Mouse (Mus musculus): ENCODE data around the gene Dph7.
"Not testable (repeated sequence)": the region's sequence is repeated elsewhere in the genome, so short reads cannot be mapped to it uniquely, and the experiment has no call there.

Dph7 gene

DNA sequence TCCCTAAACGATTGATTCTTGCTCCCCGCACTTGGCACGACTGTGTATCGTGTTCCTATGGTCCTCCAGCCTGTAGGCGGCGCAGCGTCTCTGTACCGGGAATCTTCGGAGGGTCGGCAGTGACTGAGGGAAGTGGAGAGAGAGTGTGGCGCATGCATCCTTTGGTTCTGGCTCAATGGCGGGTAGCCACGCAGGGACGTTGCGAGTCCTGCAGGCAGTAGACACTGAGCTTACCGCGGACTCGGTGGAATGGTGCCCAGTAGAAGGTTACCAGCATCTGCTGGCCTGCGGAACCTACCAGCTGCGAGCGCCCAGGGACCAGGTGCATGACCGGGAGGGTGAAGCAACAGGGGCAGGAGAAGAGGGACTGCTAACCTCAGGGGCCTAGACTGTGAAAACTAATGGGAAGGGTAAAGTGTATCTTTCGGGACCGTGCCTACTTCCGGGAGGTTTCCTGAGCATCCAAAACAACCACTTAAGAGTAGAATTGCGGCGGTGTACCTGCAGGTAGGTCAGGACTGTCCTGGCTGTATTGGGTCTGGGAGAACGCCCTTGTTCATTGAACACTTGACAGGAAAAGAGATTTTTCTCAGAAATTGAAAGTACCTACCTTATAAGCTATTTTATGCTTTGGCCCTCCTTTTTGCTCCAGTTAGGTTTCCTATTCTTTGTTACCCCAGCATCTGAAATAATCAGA lies at the start of gene Dph7:
Gene Dph7, plus strand, starts transcription at position 97 of the 697 bp plus-strand sequence.
- DNase-seq (ENCODE audit: low read depth, low spot score) = peak; percentile 78

DNA sequence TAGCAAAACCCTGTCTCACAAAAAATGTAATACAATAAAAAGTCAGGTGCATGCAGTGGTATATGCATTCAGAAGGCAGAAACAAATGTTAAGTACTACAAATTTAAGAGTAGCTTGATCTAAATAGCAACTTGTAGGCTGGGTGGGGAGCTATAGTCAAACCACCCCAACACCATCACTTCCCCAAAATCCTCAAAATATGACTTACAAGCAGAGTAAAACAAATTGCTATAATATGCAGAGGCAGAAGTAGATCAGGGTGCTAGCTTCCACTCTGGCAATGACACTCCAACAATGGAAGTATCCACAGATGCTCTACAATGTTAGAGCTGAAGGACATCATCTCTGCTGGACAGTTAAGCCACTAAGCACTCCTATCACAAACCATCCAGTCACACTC lies 49.6 kb upstream of the Dph7 start:
- no peak for DNase-seq (ENCODE audit: low read depth, low spot score)

DNA sequence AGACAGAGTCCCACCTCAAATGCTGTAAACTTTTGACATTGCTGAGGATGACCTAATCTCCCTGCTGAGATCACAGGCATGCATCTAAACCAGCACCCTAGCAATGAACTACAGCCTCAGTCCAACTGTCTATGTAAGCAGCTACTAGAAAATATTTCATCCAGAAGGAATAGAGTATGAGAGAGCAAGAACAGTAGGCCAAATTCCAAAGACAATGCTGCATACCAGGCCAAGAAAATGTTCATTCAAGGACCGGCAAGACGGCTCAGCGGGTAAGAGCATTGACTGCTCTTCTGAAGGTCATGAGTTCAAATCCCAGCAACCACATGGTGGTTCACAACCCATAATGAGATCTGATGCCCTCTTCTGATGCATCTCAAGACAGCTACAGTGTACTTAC lies 47.4 kb upstream of the Dph7 start:
- DNase-seq (ENCODE audit: low read depth, low spot score) = no peak

DNA sequence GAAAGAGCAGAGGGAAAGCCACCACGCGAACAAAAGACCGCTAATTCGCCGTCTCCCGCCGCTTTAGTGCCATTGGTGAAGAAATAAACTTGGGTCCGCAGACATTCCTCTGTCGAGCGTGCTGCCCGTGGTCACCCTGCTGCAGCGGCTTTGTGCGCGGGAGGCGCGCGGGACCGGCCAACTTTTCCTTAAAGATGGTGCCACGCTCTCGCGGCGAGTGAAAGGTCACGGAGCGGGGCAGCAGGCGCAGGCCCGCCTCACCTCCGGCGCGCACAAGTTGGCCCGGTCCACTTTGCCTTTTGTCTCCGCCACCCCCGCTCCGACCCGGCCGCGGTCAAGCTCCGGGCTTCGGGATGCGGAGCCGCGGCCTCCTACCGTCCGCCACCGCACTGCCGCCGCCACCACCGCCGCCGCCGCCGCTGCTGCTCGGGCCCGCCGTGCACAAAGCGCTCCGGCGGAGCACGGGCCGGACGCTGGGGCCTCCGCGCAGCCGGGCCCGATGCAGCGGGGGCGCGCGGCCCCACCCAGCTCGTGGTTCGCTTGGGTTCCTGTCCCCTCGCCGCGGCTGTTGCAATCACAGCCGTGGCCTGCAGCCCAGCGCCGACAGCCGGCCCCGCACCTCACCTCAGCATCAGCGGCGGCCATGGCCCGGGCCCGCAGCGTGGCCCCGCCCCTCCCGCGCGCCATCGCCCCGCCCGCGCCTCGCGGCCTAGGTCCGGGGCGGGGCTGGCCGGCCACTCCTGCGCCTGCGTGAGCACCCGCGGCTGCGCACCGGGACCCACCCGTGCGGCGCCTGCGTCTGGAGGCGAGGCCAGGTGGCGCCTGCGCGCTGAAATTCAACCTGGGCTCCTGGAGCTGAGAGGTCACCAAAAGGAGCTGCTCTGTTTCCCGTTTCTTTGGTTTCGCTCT lies 43.0 kb upstream of the Dph7 start, which contains the start of gene Ehmt1:
Gene Ehmt1, minus strand, starts transcription at position 685 of the 909 bp plus-strand sequence.
- peak; percentile 87 for DNase-seq (ENCODE audit: low read depth, low spot score)

DNA sequence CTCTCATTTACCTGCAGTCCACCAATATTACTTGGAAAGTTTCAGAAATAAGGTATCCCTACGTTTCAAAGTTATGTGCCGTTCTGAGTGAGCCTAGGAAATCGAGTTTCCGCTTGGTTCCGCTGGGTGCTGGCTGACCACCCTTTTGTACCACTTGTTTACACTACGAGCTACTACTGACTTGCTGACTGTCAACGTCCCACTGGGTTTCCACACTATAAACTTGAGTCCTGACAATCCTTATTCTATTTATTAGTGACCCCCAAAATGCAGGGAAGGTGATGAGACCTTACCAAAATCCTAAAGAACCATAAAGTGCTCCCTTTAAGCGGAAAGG lies 42.4 kb upstream of the Dph7 start:
- no peak for DNase-seq (ENCODE audit: low read depth, low spot score)

DNA sequence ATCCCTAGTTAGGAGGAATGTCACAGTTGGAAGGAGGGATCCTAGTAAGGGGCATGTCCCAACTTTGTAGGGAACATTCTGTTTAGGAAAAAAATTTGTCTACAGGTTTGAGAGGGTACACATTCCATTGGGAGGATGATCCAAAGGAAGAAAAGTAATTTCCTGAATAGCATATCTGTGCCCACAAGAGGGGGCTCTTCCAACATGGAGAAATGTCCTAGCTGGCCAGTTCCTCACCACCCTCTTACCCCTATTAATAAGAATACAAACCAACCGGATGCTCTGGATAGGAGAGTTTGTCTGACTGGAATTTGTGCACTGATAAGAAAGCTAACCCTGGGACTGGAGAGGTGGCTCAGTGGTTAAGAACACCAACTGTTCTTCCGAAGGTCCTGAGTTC lies 38.6 kb upstream of the Dph7 start:
- DNase-seq (ENCODE audit: low read depth, low spot score) = no peak

DNA sequence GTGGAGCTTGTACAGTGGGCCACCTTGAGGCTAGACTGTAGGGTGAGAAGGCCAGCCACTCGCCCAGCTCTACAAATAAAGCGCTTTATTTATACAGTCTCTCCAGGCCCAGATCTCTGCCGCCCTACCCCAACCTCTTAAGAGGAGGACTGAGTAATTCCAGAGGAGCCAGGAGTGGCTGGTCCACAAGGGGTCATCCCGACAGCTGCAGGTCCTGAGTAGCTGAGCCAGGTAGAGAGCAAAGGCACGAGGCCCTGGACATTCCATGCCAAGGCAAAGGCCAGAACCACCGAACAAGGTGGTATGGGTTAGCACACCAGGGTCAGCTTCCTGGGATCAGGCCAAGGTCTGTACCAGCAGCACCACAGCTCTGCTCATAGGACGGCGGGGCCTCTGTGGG lies 36.9 kb upstream of the Dph7 start:
- no peak for DNase-seq (ENCODE audit: low read depth, low spot score)

DNA sequence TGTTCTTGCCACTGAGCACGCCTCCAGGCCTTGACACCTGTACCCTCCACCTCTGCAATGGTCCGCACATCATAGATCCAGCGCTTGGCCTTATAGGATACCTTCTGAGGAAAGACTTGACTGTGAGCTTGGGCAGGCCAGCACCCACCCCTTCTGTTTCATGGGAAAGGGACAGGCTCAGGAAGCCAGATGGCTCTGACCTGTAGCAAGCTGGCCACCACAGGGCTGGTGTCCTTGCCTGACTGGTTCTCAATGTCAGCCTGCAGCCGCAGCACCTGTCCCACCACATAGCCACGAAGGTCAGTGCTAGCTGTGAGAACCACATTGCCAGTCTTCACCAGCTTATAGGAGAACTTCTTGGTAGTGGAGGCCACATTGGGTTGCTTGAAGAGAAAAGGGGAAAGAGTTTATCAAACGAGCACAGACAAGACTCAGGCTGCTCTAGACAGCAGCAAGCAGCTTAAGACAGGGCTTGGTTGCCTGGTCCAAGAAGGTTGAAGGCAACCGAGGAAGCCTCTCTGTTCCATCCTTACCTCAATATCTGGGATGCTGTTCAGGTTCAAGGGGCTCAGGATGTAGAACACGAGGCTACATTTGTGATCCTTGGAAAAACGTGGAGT lies 35.7 kb upstream of the Dph7 start:
- DNase-seq (ENCODE audit: low read depth, low spot score) = no peak

DNA sequence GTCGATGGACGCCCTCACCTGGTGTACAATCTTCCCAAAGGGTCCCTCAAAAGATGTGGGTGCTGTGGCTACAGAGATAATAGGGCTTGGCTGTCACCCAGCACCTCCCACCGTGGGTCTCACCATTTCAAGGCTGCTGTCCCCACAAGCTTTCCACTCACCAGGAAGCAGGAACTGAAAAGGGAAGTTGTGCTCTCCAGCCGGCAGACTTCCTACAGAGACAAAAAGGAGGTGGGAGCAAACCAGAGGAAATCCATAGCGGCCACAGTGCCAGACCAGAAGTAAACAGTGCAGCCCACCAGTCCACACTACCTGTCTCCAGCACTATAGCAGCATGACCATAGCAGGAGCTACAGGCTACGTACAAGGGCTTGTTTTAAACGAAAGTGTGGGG lies 35.2 kb upstream of the Dph7 start:
- DNase-seq (ENCODE audit: low read depth, low spot score) = no peak

DNA sequence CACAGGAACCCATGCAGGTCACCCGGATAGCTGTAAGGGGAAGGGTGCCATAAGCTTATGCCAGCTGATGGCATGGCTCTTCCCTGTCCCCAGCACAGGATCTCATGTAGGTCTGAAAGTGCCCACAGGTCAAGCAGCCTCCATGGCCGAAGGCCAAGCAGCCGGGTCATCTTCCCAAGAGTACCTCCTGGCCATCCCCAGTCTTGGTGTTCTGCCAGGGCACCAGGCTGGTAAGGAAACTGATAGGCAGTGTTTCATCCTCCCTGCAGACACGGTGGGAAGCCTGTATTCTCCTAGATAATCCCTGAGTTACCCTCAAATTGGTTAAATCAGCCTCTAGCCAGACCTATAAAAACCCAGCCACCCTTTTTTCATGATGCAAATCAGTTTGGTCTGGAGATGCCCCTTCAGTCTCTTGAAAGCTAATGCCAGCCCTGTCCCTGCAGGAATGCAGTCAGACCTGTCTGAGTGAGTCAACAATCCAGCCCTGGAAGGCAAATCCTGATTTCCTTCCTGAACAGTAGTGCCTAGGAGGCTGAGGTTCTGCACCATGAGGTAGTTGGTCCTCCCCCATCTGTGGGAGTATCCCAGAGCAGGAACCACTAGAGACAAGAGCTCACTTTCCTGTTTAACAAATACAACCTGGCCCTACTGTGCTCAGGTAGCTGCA lies 34.3 kb upstream of the Dph7 start:
- DNase-seq (ENCODE audit: low read depth, low spot score) = no peak

DNA sequence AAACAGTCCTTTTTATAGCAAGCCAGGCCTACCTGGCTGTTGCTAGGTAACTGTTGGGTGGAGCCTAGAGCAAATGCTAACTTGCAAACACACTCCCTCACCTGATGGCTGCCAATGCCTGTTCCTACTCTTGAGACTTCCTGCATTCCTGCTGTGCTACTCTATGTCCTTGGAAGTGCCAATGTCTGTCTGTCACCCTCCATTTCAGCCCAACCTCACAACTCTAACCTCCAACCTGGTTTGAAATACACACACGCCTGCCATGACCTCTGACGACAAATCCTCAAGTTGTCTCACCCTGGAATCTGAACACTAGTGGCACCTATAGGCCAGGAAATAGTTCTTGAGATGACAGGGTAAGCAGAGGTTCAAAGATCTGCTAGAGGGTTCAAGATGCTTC lies 33.1 kb upstream of the Dph7 start:
- no peak for DNase-seq (ENCODE audit: low read depth, low spot score)

DNA sequence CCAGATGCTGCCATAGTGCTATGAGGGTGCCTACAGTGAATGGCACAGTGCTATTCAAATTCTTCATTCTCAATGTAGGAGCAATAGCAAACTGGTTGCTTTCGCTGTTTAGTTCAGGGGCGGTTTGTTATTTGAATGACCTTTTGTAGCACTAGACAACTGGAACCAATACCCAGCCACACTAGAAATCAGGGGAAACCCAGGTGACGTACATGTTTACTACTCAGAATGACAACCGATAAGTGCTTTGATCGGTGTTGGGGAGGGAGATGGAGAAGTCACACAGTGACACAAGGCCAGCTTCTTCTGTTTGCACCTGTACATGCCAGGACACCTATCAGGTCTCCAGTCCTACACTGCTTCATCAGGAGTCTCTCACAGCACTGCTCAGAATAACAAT lies 32.6 kb upstream of the Dph7 start:
- no peak for DNase-seq (ENCODE audit: low read depth, low spot score)

DNA sequence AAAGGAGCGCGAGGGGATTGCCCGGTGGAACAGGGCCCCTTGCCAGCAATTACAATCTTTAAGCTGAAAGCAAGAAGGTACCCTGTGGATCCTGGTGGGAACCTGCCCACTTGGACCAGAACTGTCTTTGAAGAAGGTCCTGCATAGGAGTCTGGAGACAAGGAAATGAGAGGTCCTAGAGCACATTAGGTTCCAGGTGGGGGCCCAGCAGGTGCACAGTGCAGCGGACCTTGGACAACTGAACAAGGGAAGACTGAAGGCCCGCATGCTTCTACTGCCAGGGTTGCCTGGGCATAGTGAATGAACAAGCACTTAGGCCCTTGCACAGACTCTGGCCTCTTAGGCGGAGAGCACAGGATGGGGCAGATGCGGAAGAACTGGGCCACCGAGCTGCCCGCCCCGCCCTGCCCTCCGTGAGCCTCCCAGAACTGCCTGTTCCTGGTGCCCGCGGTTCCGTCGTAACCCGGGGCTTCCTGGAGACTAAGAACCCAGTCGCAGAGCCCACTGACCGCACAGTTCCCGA lies 27.7 kb upstream of the Dph7 start:
- DNase-seq (ENCODE audit: low read depth, low spot score) = no peak

DNA sequence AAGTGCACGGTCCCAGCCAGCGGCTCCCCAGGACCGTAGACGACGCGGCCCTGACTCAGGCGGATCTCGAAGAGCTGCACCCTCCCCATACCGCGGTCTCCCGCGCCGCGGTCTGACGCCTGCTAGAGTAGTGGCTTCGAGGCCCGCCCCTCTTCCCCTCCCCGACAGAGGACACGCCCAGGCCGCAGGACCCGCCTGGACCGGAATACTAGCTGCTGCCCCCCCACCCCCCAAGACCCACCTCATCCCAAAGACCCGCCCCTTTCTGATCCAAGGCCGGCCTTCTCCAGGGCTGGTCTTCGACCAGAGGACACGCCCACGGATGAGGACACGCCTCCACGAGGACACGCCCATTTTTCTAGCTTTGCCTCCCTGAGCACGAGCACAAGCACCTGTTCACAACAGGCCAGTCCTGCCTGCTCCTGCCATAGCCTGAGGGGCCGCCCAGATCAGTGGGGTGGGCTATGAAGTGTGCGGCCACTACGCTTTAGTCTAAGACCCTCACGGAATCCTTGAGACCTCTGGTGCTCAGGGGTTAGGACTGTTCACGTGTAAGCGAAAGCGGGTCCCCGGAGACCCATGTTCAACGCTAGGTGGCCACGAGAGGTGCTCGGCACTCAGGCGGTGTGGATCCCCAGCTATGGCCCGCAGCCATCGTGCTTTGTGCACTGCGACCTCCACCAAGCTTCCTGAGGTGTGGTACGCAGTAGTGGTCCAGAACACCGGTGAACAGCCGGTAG lies 27.0 kb upstream of the Dph7 start, which contains the start of gene Arrdc1:
Gene Arrdc1, minus strand, starts transcription at position 196 of the 740 bp plus-strand sequence.
- peak; percentile 91 for DNase-seq (ENCODE audit: low read depth, low spot score)

DNA sequence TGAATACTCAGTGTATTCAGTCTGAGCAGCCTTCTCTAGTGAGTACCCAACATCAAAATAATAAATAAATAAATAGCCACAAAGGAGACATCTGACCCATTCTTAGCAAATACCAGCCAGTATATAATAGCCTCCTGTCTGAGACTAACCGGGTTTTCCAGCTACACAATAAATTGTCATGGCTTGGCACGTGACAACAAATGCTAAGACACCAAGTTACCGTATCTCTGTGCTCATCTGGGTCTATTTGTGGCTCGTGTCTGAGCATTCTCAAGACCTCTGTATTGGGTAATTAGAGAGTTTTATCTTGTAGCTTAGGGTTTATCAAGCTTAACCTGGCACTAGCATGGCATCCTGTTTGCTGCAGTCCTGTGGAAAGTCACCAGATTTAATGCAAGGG lies 20.1 kb upstream of the Dph7 start:
- no peak for DNase-seq (ENCODE audit: low read depth, low spot score)

DNA sequence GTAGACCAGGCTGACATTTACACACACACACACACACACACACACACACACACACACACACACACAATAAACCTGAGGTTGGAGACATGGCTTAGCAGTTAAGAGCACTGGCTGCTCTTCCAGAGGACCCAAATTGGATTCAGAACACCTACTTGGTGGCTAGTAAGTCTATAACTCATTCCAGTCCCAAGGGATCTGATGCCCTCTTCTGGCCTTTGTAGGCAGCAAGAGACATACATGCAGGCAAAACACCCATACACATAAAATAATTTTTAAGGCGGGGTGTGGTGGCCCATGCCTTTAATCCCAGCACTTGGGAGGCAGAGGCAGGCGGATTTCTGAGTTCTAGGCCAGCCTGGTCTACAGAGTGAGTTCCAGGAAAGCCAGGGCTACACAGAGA lies 17.9 kb upstream of the Dph7 start:
- not testable (repeated sequence) for DNase-seq (ENCODE audit: low read depth, low spot score)

DNA sequence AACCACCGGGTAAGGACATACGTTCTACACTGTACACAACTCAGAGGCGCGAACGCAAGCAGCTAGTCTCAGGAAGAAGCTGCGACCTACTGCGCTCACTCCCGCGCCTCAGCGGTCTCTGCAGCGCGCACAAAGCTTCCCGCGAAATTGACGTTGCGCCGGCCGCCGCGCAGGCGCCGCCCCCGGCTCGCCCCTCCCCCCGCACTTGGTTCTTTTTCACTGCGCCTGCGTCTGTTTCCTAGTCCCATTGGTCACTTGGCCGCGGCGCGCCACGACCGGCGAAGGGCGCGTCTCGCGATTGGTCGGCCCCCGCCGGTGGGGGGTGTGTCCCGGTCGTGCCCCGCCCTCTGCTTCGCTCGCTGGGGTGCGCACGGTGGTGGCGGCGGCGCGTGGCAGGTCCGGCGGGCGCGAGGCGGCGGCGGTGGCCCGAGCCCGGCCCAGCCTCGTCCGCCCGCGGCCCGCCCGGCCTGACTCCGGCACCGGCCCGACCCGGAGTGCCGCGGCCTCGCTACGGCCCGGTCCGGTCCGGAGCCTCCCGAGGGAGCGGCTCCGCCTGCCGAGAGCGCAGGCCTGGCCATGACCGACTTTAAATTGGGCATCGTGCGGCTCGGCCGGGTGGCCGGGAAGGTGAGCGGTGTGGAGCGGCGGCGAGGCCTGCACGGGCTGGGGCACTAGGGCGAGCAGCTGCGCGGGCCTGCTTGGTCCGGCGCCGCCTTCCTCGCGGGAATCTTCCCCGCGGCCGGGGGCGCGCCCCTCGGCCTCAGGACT lies 12.6 kb upstream of the Dph7 start, which contains the start of gene Zmynd19:
Gene Zmynd19, plus strand, starts transcription at position 372 of the 768 bp plus-strand sequence.
- peak; percentile 96 for DNase-seq (ENCODE audit: low read depth, low spot score)

DNA sequence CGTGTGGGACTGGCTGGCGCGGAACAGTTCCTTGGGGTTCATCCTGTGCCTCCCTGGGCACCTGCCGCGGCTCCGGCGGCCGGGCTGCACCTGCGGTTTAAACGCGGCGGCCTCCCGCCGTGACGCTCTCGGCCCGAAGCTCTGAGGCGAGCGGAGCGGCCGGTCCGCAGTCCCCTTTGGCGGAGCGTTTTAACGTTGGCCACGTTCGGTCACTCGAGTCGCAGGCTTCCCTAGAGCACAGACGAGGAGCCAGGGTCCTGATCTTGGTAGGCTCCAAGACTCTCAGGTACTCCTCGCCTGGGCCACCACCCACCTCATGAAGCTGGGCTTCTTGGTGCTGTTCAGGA lies 12.0 kb upstream of the Dph7 start:
- no peak for DNase-seq (ENCODE audit: low read depth, low spot score)

DNA sequence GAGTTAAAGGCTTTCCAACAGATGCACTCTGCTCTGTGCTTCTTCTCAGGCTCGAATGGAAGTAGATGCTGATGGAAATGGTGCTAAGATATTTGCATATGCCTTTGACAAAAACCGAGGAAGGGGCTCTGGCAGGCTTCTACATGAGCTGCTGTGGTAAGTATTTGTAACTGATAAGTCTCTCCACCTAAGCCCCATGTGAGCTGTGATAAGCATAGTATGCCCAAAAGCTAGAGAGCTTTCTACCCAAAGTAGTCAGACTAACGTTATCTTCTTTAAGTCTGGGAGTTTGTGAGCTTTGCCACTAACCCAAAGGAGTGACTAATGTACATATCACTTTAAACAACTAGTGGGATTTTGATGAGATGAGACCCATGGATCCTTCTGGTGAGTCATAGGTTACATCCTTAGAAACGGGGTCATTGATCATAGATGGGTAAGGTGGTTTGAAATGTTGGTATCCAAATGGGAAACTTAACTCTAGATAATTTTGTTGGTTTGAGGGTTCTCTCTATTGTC lies 9.6 kb upstream of the Dph7 start:
- no peak for DNase-seq (ENCODE audit: low read depth, low spot score)

DNA sequence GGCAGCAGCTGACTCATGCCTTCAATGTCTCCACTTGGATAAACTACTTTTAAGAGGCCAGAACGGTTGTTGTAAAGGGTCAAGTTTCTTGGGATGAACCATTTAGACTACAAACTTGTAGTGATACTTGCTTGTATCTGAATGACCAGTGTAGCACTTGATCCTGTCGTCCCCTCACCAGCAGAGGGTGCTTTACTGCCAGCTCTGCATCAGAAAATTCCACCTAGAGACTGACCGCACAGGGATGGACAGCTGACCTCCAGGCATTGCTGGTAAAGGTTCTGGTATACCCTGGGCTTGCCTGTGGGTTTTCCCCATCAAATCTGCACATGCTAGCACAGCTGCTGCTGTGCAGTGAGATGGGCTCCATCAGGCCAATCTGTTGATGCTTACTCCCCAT lies 1.3 kb upstream of the Dph7 start:
- DNase-seq (ENCODE audit: low read depth, low spot score) = no peak

Data from embryo, embryonic 11.5 days (tissue).